Mouse (Mus musculus): ENCODE measurements around the gene Gm43951. TPM values are rescaled to one million over a fixed set of nuclear protein-coding genes. Genes with fewer than 3 reads are reported as not detected.

Gm43951 gene
- polyA plus RNA-seq, 1 experiment from 2014 or later = 0.05 TPM

DNA sequence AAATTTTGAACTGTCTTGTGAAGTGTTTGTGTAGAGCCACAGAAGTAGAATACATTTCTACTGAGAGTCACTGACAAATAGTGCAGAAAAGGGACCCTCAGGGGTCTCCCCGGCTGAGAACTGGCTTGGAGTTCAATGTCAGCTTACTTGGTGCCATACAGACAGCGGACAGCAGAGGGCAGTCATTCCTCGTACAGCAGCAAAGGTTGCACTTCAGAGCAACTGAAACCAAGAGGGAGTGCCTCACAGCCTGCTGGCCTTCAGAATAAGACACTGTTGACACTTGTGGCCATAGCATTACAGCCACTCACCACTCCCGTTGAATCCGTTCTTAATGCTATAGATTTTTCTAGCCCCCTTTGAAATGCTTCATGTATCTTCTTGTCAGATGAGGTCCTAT is 18.2 kb upstream of the Gm43951 start:
- Histone ChIP-seq H3K4me2 (no peak overlapping the region), H3K36me3 (no peaks in the 10 kb centered on the region), H3K27ac (no peak overlapping the region), H3K9ac (no peak overlapping the region), H3K4me1 (no peaks in the 10 kb centered on the region), H3K27me3 (replicated peaks) (peaks cover 11% of the 10 kb centered on the region; the same call in 1 of the 2 replicates), H3K4me3 (no peak overlapping the region), H3K9me3 (replicated peaks) (no peaks in the 10 kb centered on the region)
- 17% methylated on average over 5 of the region's 5 CpGs for WGBS (ENCODE audit: insufficient replicate concordance)
- no peak for ATAC-seq

GRCm38 (mm10) chr11:72223414-72223813 is 16.8 kb upstream of the Gm43951 start:
- WGBS (ENCODE audit: insufficient replicate concordance) = 62% methylated on average over 4 of the region's 4 CpGs
- Histone ChIP-seq H3K27ac (no peak overlapping the region), H3K36me3 (no peaks in the 10 kb centered on the region)

GRCm38 (mm10) chr11:72221278-72221677 is 14.6 kb upstream of the Gm43951 start:
- ATAC-seq = peak; percentile 32; the same call in 1 of the 2 replicates
- no peak overlapping the region for H3K4me3 ChIP-seq
- no peaks in the 10 kb centered on the region for H3K27me3 ChIP-seq (replicated peaks)
- no peaks in the 10 kb centered on the region for H3K9me3 ChIP-seq (replicated peaks)
- no peak overlapping the region for H3K4me2 ChIP-seq
- 0 out of 2 replicates have a peak, but pooled peaks cover under 1% of the 10 kb centered on the region for H3K4me1 ChIP-seq
- no peaks in the 10 kb centered on the region for H3K36me3 ChIP-seq
- H3K9ac ChIP-seq = no peak overlapping the region
- no peak overlapping the region for H3K27ac ChIP-seq
- WGBS (ENCODE audit: insufficient replicate concordance) = 14% methylated on average over 6 of the region's 6 CpGs

More at GRCm38 (mm10) chr11:72223414-72223813, 16.8 kb upstream of the Gm43951 start:
- Histone ChIP-seq H3K9me3 (replicated peaks) (no peaks in the 10 kb centered on the region), H3K4me2 (no peak overlapping the region), H3K27me3 (replicated peaks) (peaks cover 7% of the 10 kb centered on the region; the same call in 1 of the 2 replicates), H3K9ac (no peak overlapping the region), H3K4me3 (no peak overlapping the region), H3K4me1 (no peaks in the 10 kb centered on the region)
- ATAC-seq = no peak

DNA sequence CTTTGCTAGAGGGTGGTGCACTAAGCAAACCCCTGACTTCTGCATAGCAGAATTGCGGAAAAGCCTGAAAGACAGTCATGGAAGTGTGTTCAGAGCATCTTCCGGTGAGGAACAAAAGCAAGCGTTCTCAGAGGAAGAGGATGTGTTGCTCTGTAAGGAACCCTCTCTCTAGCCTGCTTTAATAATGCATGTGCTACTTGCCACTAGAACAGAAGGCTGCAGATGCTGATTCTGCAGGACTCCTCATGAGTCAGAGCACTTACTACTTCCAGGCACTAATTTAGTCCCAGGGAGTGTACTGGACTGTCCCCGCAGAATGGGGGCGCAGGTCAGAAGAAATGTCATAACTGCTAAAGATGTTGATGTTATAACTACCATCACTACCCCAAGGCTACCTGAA is 10.5 kb upstream of the Gm43951 start:
- Histone ChIP-seq H3K4me2 (no peak overlapping the region), H3K27ac (no peak overlapping the region), H3K27me3 (replicated peaks) (no peaks in the 10 kb centered on the region), H3K36me3 (peaks cover 6% of the 10 kb centered on the region), H3K4me3 (no peak overlapping the region), H3K4me1 (peaks cover 15% of the 10 kb centered on the region), H3K9ac (no peak overlapping the region), H3K9me3 (replicated peaks) (no peaks in the 10 kb centered on the region)
- WGBS (ENCODE audit: insufficient replicate concordance) = 77% methylated on average over 5 of the region's 5 CpGs
- ATAC-seq = no peak

- Histone ChIP-seq H3K4me2 (peak within 1 kb of the TSS; percentile 98), H3K4me1 (peaks cover 15% of the 10 kb centered on the region), H3K27me3 (replicated peaks) (no peaks in the 10 kb centered on the region), H3K9me3 (replicated peaks) (no peaks in the 10 kb centered on the region), H3K4me3 (peak within 1 kb of the TSS; percentile 91), H3K9ac (peak within 1 kb of the TSS; percentile 80), H3K36me3 (peaks cover 24% of the 10 kb centered on the region), H3K27ac (peak within 1 kb of the TSS; percentile 71)
- WGBS (ENCODE audit: insufficient replicate concordance) = 4% methylated on average over 29 of the region's 29 CpGs
- peak; percentile 71 for ATAC-seq
These were observed 8.8 kb upstream of the Gm43951 start, which contains the start of gene Med31 for GRCm38 (mm10) chr11:72215410-72215797. Gene Med31, minus strand, starts transcription at chr11:72215592.

DNA sequence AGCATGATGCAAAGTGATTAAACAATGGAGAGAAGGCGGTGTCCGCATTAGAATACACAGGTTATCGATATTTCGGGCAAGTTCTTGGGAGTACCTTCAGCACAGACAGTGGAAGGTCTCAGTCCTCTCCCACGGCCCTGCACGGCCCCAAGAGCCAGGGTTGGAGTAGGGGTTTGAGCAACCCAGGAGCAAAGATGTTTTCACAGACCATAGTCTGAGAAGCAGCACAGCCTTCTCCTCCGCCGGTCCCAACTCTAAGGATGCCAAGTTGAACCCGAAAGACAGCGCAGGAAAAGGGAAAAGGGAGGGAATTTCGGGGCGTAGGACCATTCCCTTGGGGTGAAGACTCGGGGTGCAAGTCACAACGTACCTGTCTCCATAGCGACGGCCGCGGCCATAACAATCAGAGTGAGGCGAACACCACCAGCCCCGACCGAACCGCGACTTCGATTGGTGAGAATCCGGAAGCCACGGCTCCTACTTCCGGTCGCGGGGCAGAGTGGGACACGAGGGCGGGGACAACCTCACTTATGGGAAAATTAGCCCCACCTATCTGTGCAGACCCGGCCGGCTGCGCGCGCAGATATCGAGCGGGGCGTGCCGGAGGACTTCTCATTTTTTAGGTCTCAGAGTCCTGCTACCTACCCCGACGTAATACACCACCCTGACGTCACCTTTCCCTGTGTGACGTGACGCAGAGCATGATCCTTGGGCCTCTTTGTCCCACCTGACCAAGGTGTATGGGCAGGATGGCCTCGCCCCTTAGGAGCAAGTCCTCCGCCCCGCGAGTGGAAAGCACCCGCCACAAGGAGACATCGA is 8.2 kb upstream of the Gm43951 start:
- no peaks in the 10 kb centered on the region for H3K9me3 ChIP-seq (replicated peaks)

GRCm38 (mm10) chr11:72207834-72208377 is 1.3 kb upstream of the Gm43951 start:
- Histone ChIP-seq H3K9ac (peak overlapping the region; percentile 86), H3K4me3 (peak overlapping the region; percentile 94), H3K27me3 (replicated peaks) (no peaks in the 10 kb centered on the region), H3K27ac (peak overlapping the region; percentile 59), H3K9me3 (replicated peaks) (no peaks in the 10 kb centered on the region), H3K4me1 (peaks cover 34% of the 10 kb centered on the region), H3K36me3 (peaks cover 38% of the 10 kb centered on the region), H3K4me2 (peak overlapping the region; percentile 88)
- ATAC-seq = no peak
- whole genome bisulfite sequencing (ENCODE audit: insufficient replicate concordance) = 11% methylated on average over 17 of the region's 17 CpGs

More for the DNA sequence above, 8.2 kb upstream of the Gm43951 start:
- ATAC-seq = peak; percentile 97
- peak overlapping the region; percentile 71 for H3K27ac ChIP-seq
- peak overlapping the region; percentile 98 for H3K4me2 ChIP-seq
- H3K4me1 ChIP-seq = peaks cover 15% of the 10 kb centered on the region
- H3K4me3 ChIP-seq = peak overlapping the region; percentile 91
- H3K27me3 ChIP-seq (replicated peaks) = no peaks in the 10 kb centered on the region
- whole genome bisulfite sequencing (ENCODE audit: insufficient replicate concordance) = under 1% methylated on average over 51 of the region's 51 CpGs
- H3K36me3 ChIP-seq = peaks cover 30% of the 10 kb centered on the region
- H3K9ac ChIP-seq = peak overlapping the region; percentile 80

DNA sequence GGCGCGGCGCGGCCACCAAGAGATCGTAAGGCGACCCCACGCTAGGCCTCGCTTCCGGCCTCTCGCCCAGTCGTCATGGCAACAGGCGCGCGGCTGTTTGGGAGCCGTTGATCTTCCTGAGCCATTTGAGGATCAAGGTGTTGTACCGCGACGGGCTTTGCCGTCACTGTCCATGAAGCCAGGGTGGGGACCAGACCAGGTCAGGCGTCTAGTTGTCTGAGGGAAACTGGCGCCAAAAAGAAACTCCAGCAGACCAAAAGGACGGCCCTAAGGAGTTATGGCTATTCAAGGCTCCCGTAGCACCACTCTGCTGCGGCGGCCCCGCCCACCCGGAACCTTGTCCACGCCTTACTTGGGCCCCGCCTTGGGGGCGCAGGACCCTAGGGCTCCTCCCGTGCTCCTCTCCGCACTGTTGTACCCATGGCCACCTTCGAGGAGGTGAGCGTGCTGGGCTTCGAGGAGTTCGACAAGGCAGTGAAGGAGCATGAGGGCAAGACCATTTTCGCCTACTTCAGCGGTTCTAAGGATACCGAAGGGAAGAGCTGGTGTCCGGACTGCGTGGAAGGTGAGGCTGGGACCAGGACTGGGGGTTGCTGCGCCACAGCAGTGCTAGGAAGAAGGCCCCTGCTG is 679 bp upstream of the Gm43951 start, which contains the start of the genes 4933427D14Rik and Txndc17:
Gene 4933427D14Rik (minus strand): TSS at position 256 of the 630 bp plus-strand sequence.
Gene Txndc17 (plus strand): TSS at position 344 of the 630 bp plus-strand sequence.
- peak; percentile 95 for ATAC-seq
- WGBS (ENCODE audit: insufficient replicate concordance) = under 1% methylated on average over 42 of the region's 42 CpGs
- no peaks in the 10 kb centered on the region for H3K27me3 ChIP-seq (replicated peaks)
- peak within 1 kb of the TSS; percentile 88 for H3K4me2 ChIP-seq
- peak within 1 kb of the TSS; percentile 86 for H3K9ac ChIP-seq
- peaks cover 34% of the 10 kb centered on the region for H3K36me3 ChIP-seq
- H3K4me1 ChIP-seq = peaks cover 34% of the 10 kb centered on the region
- H3K4me3 ChIP-seq = peak within 1 kb of the TSS; percentile 94
- H3K27ac ChIP-seq = peak within 1 kb of the TSS; percentile 59
- H3K9me3 ChIP-seq (replicated peaks) = no peaks in the 10 kb centered on the region

DNA sequence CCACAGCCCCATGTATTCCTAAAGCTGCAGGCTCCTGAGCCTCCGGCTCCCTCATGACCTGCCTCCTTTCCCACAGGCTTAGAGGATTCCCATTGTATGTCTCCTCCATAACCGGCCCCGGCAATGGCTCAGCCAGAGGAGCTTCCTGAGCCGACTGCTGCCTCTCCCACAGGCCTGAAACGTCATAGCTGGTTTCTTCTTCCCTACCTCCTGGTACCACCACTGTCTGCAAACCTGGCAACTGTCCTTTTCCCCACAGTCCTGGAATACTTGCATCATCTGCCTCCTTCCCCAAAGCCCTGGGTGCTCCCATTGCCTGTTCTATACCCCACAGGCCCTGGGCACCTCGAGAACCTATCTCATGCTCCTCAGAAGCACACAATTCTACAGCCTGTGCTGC is 1.4 kb downstream of the Gm43951 start:
- H3K4me1 ChIP-seq = peaks cover 34% of the 10 kb centered on the region
- H3K4me2 ChIP-seq = peak overlapping the region; percentile 88; the same call in 1 of the 2 replicates
- ATAC-seq = no peak
- H3K4me3 ChIP-seq = no peak overlapping the region
- no peaks in the 10 kb centered on the region for H3K9me3 ChIP-seq (replicated peaks)
- no peaks in the 10 kb centered on the region for H3K27me3 ChIP-seq (replicated peaks)
- no peak overlapping the region for H3K27ac ChIP-seq
- H3K9ac ChIP-seq = no peak overlapping the region
- peaks cover 28% of the 10 kb centered on the region for H3K36me3 ChIP-seq
- WGBS (ENCODE audit: insufficient replicate concordance) = 82% methylated on average over 6 of the region's 6 CpGs

DNA sequence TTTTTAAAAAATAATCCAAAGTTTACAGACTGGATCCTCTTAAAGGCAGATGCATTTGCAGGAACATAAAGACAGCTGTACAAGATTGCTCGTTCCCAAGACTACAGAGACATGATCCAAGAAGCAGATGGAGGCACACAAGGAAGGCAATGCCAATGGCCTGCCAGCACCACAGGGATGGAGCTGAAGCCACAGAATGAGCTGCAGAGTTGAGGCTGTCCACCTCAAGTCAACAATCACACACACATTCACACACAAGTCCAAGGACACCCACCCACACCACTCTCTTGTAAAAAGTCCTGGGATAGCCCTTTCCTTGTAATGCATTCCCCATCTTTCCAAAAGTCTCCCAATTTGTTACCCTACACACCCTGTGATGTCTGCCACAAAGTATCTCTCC is 3.2 kb downstream of the Gm43951 start:
- 76% methylated on average over 1 of the region's 1 CpGs for WGBS (ENCODE audit: insufficient replicate concordance)

DNA sequence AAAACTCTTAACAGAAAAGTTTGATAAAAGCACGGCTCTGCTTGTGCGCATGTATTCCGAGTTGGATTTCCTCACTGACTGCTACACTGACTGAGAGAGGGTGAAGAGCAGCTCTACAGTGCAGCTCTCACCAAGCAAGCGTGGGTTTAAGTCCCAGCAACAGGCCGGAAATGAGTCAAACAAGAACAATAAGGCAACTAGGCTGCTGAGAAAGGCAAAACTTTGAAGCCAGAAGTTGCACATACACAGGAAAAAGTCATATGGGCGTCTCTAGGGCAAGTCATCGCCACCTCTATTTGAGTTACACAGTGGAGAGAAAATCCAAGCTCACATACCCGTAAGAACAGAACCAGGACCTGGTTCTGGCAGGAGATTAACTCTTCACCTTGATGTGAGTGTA is 10.1 kb downstream of the Gm43951 start:
- Histone ChIP-seq H3K9me3 (replicated peaks) (no peaks in the 10 kb centered on the region), H3K9ac (no peak overlapping the region), H3K27ac (no peak overlapping the region), H3K36me3 (peaks cover 48% of the 10 kb centered on the region), H3K27me3 (replicated peaks) (no peaks in the 10 kb centered on the region), H3K4me2 (no peak overlapping the region), H3K4me1 (no peaks in the 10 kb centered on the region), H3K4me3 (no peak overlapping the region)
- no peak for ATAC-seq
- WGBS (ENCODE audit: insufficient replicate concordance) = 81% methylated on average over 8 of the region's 8 CpGs

More for the DNA sequence above, 3.2 kb downstream of the Gm43951 start:
- H3K9ac ChIP-seq = no peak overlapping the region
- H3K4me1 ChIP-seq = peaks cover 30% of the 10 kb centered on the region
- no peaks in the 10 kb centered on the region for H3K9me3 ChIP-seq (replicated peaks)
- H3K4me2 ChIP-seq = no peak overlapping the region
- no peak overlapping the region for H3K4me3 ChIP-seq
- peaks cover 24% of the 10 kb centered on the region for H3K36me3 ChIP-seq
- ATAC-seq = no peak
- H3K27ac ChIP-seq = no peak overlapping the region
- H3K27me3 ChIP-seq (replicated peaks) = no peaks in the 10 kb centered on the region

DNA sequence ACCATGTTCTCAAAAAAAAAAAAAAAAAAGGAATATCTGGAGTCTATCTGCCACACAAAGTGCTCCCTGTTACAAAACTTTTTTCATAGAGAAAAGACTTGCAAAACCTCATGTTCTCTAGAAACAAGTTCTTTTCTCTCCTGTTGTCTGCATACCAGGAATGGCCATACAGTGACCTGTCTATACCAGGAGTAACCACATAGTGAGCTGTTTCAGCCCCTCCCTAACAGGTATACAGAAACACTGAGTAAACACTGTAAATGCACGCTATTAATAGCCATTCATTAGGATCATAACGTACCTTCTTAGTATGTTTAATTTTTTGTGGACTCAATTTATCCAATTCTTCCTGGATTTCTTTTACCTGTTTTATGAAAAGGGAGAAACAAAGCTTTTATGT is 12.4 kb downstream of the Gm43951 start:
- Histone ChIP-seq H3K4me1 (no peaks in the 10 kb centered on the region), H3K4me3 (no peak overlapping the region), H3K9ac (no peak overlapping the region), H3K4me2 (no peak overlapping the region), H3K27me3 (replicated peaks) (no peaks in the 10 kb centered on the region), H3K27ac (no peak overlapping the region), H3K36me3 (peaks cover 59% of the 10 kb centered on the region), H3K9me3 (replicated peaks) (no peaks in the 10 kb centered on the region)
- 91% methylated on average over 2 of the region's 2 CpGs for WGBS (ENCODE audit: insufficient replicate concordance)
- no peak for ATAC-seq

Data from liver, embryonic 12.5 days (tissue).